Mouse (Mus musculus): ENCODE measurements around the gene Esr2.

GRCm38 (mm10) chr12:76185167-76185816, 8.2 kb upstream of the Esr2 start:
- TF ChIP-seq CTCF (IDR thresholded peaks at IDR 0.05; ENCODE audit: low read depth, low read length), result no peak
- no peak for TF ChIP-seq POLR2A (IDR thresholded peaks at IDR 0.05; ENCODE audit: insufficient read depth, low read length)
- TF ChIP-seq EP300 (IDR thresholded peaks at IDR 0.05; ENCODE audit: insufficient read depth, low read depth, low read length), result no peak

Data from ES-Bruce4 (cell line).